Mouse (Mus musculus) limb, embryonic 12.5 days (tissue): ENCODE data around the gene Slc10a7. TPM values are rescaled to one million over a fixed set of nuclear protein-coding genes. Genes with fewer than 3 reads are reported as not detected.

Experiments used
- ATAC-seq: fragments of 200-750 bp; cut with Nextera tagmentation; 2 replicates; pipeline ENCODE4 v1.8.0; 2017; ENCODE audit warnings: low read depth, moderate TSS enrichment; ENCODE audit not compliant: insufficient number of reproducible peaks, insufficient read depth, low FRiP score, low TSS enrichment
- H3K27ac ChIP-seq: fragments of 300-500 bp; sonication (generic); 2 replicates; pipeline ENCODE4 v1.5.1; 2016; ENCODE audit warnings: mild to moderate bottlenecking, moderate library complexity
- H3K27me3 ChIP-seq: fragments of 300-500 bp; sonication (generic); 2 replicates; pipeline ENCODE4 v1.6.1; 2016; ENCODE audit warnings: mild to moderate bottlenecking, moderate library complexity
- H3K36me3 ChIP-seq: fragments of 300-500 bp; sonication (generic); 2 replicates; pipeline ENCODE4 v1.6.1; 2016; ENCODE audit warnings: mild to moderate bottlenecking, moderate library complexity
- H3K4me1 ChIP-seq: fragments of 300-500 bp; sonication (generic); replicated peaks from 2 replicates; pipeline ENCODE4 v1.6.1; 2016
- H3K4me2 ChIP-seq: fragments of 300-500 bp; sonication (generic); 2 replicates; pipeline ENCODE4 v1.6.1; 2016; ENCODE audit warnings: mild to moderate bottlenecking, moderate library complexity
- H3K4me3 ChIP-seq: fragments of 300-500 bp; sonication (generic); replicated peaks from 2 replicates; pipeline ENCODE4 v1.5.1; 2016; ENCODE audit warnings: mild to moderate bottlenecking
- H3K9ac ChIP-seq: fragments of 300-500 bp; sonication (generic); replicated peaks from 2 replicates; pipeline ENCODE4 v1.6.1; 2016; ENCODE audit warnings: mild to moderate bottlenecking, moderate library complexity
- H3K9me3 ChIP-seq: fragments of 300-500 bp; sonication (generic); 2 replicates; pipeline ENCODE4 v1.6.1; 2016; ENCODE audit warnings: mild to moderate bottlenecking, moderate library complexity
- WGBS: fragments of 180-500 bp; shearing (Covaris S2); methylation state at CpG from one replicate; pipeline ENCODE4 v1.1.7; 2016; 5-methylcytosine and 5-hydroxymethylcytosine counted together
- polyA plus RNA-seq: library from polyadenylated mRNA; unstranded; fragments of >200 nt; fragmentation: Nextera tagmentation; extraction: Ambion mirVana; gene quantifications from 2 replicates; pipeline ENCODE4 v1.2.1, GENCODE M21; 2016

Gene Slc10a7
- polyA plus RNA-seq, 1 experiment from 2014 or later: 17.5 TPM

DNA sequence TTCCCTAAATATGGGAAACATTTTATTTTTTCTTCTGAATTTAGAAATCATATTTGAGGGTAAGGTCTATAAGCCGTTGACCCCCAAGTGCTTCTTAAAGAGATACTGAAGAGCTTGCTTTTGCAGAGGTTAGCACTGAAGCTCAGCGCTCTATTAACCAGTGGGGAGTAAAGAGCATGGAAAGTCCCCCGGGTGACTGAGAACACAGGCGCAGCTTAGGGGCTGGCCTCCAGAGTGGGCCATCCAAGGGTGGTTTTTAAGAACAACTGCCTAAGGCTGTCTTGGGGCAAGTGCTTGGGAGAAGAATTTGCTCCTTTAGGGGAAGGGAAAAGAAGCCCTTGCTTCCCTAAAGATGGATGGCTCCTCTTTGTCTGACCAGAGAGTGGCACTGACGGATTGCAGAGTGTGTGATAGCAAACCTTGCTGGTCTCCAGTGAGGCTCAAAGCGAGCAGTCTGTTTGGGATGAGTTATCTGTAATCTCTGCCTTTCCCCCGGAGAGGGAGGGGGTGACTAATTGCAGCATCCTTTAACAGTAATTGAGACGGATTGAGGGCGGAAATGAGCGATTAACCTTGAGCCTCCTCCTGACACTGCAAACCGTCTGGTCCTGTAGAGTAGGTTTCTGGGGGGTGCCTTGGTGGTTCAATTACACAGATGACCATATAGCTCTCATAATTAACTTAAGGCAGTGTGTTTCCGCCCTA lies 115.7 kb downstream of the Slc10a7 start:
- H3K27me3 ChIP-seq: no peaks in the 10 kb centered on the region
- H3K4me3 ChIP-seq: no peak overlapping the region
- peaks cover 11% of the 10 kb centered on the region for H3K4me1 ChIP-seq
- H3K4me2 ChIP-seq: no peak overlapping the region
- no peaks in the 10 kb centered on the region for H3K9me3 ChIP-seq
- no peak overlapping the region for H3K9ac ChIP-seq
- WGBS: 17% methylated on average over 12 of the region's 12 CpGs
- ATAC-seq: no peak
- H3K36me3 ChIP-seq: no peaks in the 10 kb centered on the region
- no peak overlapping the region for H3K27ac ChIP-seq

DNA sequence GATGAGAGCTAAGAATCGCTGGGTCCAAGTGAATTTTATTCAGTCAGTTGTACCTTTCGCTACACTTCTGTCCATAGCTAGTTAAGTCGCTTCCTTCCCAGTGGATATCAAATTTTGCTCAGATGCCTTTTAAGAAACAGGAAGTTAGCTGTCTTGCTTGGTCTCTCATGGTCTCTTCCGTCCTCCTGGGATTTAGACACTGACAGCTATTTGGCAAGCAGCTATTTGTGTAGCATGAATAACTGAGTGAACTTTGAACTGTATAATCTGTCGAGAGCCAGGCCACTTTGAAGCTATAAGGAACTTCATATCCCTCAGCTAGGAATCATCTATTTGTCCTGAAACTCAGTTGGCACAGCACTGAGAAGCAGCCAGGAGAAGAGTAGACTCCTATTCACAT lies 117.5 kb downstream of the Slc10a7 start:
- Histone ChIP-seq H3K27ac (no peak overlapping the region), H3K9me3 (no peaks in the 10 kb centered on the region), H3K4me1 (peaks cover 17% of the 10 kb centered on the region), H3K4me3 (no peak overlapping the region), H3K9ac (no peak overlapping the region), H3K4me2 (no peak overlapping the region), H3K27me3 (no peaks in the 10 kb centered on the region), H3K36me3 (no peaks in the 10 kb centered on the region)
- no peak for ATAC-seq
- WGBS: 78% methylated on average over 5 of the region's 5 CpGs

DNA sequence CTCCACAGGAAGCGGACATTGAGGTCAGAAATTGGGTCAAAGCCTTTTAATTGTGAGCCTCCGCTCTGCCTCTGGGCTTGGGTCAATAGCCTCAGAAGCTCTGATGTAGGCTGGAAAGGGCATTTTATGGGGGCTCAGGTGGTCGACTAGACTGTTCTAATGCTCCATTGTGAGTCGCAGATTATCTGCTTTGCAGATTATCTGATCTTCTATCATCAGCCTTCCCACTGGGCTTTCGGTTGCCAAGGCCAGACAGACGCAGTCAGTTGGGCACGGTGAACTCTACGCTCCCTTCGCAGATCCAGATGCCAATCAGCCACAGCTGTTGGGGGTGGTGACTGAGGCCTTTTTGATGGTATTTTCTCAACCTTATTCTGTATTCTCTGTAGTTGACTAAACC lies 118.6 kb downstream of the Slc10a7 start:
- Histone ChIP-seq H3K27me3 (no peaks in the 10 kb centered on the region), H3K9ac (no peak overlapping the region), H3K36me3 (no peaks in the 10 kb centered on the region), H3K4me1 (peaks cover 17% of the 10 kb centered on the region), H3K27ac (no peak overlapping the region), H3K9me3 (no peaks in the 10 kb centered on the region), H3K4me3 (no peak overlapping the region), H3K4me2 (no peak overlapping the region)
- no peak for ATAC-seq
- WGBS: 74% methylated on average over 9 of the region's 9 CpGs

DNA sequence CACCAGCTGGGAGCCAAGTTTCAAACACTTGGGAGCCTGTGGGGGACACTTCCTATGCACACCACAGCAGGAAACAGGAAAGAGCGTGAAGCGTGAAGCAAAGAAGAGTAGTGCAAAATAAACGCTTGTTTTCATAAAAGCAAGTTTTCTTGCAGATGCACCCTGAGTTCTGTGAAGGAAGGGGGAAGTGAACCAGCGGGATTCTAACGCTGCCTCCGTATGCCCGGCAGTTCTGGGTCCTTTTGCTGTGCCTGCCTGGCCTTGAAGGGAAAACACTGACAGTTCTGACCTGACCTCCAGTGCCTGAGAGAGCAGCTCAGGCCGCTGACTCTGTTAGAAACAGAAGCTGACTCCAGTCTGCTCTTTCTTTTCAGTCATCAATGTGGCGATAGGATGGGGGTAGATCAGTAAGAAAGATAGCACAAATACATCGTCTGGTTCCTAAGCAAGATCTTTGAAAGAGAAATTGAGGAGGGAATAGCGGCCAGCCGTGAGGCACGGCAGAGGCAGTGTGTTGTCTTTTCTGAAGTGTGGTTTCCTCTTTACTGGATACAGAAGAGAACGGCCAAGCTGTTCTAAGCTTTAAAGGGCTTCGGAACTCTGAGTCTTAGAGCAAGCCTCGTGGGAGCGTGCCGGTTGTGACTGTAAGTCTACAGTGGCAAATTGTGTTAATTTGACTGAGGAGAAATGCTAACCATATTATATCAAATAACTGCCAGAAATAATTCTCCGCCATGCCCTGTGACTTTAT lies 121.4 kb downstream of the Slc10a7 start:
- no peak for ATAC-seq
- Histone ChIP-seq H3K27me3 (no peaks in the 10 kb centered on the region), H3K36me3 (no peaks in the 10 kb centered on the region), H3K27ac (no peak overlapping the region), H3K4me2 (no peak overlapping the region), H3K9ac (no peak overlapping the region), H3K9me3 (no peaks in the 10 kb centered on the region), H3K4me1 (peaks cover 20% of the 10 kb centered on the region), H3K4me3 (no peak overlapping the region)
- WGBS: 68% methylated on average over 19 of the region's 19 CpGs

GRCm38 (mm10) chr8:78633012-78633411 lies 123.9 kb downstream of the Slc10a7 start:
- no peak overlapping the region for H3K9ac ChIP-seq
- ATAC-seq: no peak
- H3K36me3 ChIP-seq: no peaks in the 10 kb centered on the region
- peaks cover 20% of the 10 kb centered on the region for H3K4me1 ChIP-seq
- H3K27me3 ChIP-seq: no peaks in the 10 kb centered on the region
- WGBS: 66% methylated on average over 12 of the region's 12 CpGs
- no peak overlapping the region for H3K4me2 ChIP-seq
- H3K4me3 ChIP-seq: no peak overlapping the region
- H3K9me3 ChIP-seq: no peaks in the 10 kb centered on the region
- H3K27ac ChIP-seq: no peak overlapping the region

- no peaks in the 10 kb centered on the region for H3K36me3 ChIP-seq
- no peak for ATAC-seq
- no peaks in the 10 kb centered on the region for H3K9me3 ChIP-seq
- no peaks in the 10 kb centered on the region for H3K27me3 ChIP-seq
- no peak overlapping the region for H3K9ac ChIP-seq
- H3K4me1 ChIP-seq: peaks cover 20% of the 10 kb centered on the region
- 55% methylated on average over 3 of the region's 3 CpGs for WGBS
- no peak overlapping the region for H3K4me3 ChIP-seq
- H3K4me2 ChIP-seq: no peak overlapping the region
- H3K27ac ChIP-seq: no peak overlapping the region
Observed at GRCm38 (mm10) chr8:78634018-78634417, 124.9 kb downstream of the Slc10a7 start.

DNA sequence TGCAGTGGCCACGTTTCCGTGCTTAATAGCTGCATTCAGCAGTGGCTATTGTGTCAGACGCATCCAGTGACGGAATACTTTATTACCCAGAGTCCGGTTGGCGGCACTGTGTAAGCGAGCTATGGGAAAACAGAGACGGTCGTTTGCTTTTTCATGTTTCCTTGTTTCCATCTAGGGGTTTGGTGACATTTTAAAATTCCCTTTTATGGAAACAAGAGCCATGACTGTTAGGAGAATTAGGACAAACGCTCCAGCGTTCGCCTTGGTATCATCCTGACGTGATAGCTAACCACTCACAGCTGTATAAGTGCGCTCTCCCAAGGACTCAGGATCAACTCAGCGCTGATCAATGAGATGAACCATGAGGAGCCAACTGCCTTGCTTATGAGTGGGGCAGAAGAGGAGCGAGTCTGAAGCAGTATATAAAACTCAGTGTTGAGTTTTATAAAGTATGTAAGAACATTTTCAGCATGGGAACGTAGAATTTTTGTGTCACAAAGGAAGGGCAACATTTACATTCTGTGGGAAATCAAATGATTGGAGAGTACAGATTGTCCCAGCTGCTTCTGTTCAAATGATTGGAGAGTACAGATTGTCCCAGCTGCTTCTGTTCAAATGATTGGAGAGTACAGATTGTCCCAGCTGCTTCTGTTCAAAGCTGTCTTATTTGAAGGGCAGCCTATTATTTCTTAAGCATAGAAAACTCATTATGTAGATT lies 125.5 kb downstream of the Slc10a7 start:
- no peak overlapping the region for H3K9ac ChIP-seq
- no peaks in the 10 kb centered on the region for H3K36me3 ChIP-seq
- no peak overlapping the region for H3K4me2 ChIP-seq
- no peak overlapping the region for H3K27ac ChIP-seq
- no peak overlapping the region for H3K4me3 ChIP-seq
- H3K4me1 ChIP-seq: peaks cover 20% of the 10 kb centered on the region
- ATAC-seq: no peak
- no peaks in the 10 kb centered on the region for H3K9me3 ChIP-seq
- 50% methylated on average over 17 of the region's 17 CpGs for WGBS
- H3K27me3 ChIP-seq: no peaks in the 10 kb centered on the region

DNA sequence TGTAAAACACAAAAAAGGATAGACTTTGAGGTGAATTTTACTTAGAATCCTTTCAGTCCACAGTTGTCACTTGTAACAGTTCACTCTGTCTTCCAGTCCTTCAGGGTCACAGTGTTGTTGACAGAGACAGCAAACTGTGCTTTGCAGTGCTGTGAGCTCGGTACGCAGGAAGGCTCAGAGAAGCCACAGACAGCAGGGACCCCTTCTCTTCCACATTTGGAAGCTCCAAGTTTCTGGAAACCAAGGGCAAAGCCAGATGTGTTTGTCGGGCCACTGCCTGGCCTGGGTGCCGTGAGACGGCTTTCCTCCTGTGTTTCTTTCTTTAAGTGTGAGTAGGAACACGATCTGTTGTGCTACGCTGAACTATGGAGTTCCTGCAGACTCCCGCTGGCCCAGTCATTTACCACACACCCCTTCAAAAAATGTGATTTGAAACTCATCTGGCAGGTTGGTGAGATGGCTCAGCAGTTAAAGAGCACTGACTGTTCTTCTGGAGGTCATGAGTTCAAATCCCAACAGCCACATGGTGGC lies 126.2 kb downstream of the Slc10a7 start:
- Histone ChIP-seq H3K4me2 (no peak overlapping the region), H3K27ac (0 out of 2 replicates have a peak overlapping the region, but pooled peaks have one; percentile 20), H3K9ac (no peak overlapping the region), H3K9me3 (no peaks in the 10 kb centered on the region), H3K36me3 (no peaks in the 10 kb centered on the region), H3K27me3 (no peaks in the 10 kb centered on the region), H3K4me3 (no peak overlapping the region), H3K4me1 (peaks cover 16% of the 10 kb centered on the region)
- 66% methylated on average over 8 of the region's 8 CpGs for WGBS
- no peak for ATAC-seq

DNA sequence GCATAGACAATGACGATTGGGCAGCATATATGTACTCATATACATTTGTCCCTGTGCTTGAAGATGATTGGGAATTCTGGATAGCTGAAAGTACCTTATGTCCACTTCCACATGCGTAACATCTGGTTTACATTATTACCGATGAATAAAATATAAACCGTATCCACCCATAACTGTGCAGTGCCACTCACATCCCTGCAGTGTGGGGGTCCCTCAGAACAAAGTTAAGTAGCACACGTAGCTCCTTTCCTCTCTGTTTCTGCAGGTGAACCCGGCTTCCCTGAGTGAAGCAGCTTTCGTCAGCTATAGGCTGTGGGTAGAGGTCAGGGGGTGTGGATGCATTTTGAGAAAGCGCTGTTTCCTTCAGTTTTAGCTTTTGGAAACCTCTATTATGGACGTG lies 132.8 kb downstream of the Slc10a7 start:
- Histone ChIP-seq H3K4me2 (no peak overlapping the region), H3K36me3 (no peaks in the 10 kb centered on the region), H3K9ac (no peak overlapping the region), H3K27ac (peak overlapping the region; percentile 41), H3K9me3 (peaks cover 5% of the 10 kb centered on the region; the same call in 1 of the 2 replicates), H3K27me3 (no peaks in the 10 kb centered on the region), H3K4me1 (peaks cover 19% of the 10 kb centered on the region), H3K4me3 (no peak overlapping the region)
- 56% methylated on average over 9 of the region's 9 CpGs for WGBS
- ATAC-seq: no peak

- Histone ChIP-seq H3K27ac (peak overlapping the region; percentile 41), H3K9ac (no peak overlapping the region), H3K4me1 (peaks cover 20% of the 10 kb centered on the region), H3K4me3 (no peak overlapping the region), H3K27me3 (no peaks in the 10 kb centered on the region), H3K9me3 (peaks cover 5% of the 10 kb centered on the region; the same call in 1 of the 2 replicates), H3K36me3 (no peaks in the 10 kb centered on the region), H3K4me2 (no peak overlapping the region)
- no peak for ATAC-seq
- WGBS: 47% methylated on average over 5 of the region's 5 CpGs
Observed at GRCm38 (mm10) chr8:78642376-78642775, 133.2 kb downstream of the Slc10a7 start.

DNA sequence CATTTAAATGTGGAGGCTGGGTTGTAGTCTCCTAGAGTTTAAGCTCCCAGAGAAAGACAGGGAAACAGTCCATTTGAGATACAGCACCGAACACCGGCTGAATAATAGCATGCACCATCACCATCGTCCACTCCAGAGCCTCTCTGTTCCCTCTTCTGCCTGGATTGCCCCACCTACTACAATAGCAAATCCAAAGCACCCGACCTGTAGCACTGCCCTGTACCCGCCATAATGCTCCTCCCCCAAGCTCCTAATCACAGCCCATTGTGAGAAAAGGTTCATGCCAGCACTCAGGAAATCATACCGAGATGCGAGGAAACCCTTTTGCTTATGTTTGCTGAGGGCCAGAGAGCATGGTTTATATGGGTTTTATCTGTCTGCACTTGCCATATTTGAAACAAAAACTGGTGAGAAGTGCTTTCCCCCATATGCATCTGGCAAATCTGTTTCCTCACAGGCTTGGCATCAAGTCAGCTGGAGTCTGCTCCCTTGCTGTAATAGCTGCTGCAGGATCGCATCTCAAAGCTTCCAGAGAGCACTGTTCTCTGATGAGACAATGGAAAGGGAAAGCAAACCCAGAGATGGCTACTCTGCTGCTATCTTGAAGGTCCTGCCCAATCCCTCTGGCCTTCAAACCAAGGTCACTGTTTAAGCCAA lies 138.0 kb downstream of the Slc10a7 start:
- no peak overlapping the region for H3K9ac ChIP-seq
- H3K9me3 ChIP-seq: peaks cover 5% of the 10 kb centered on the region; the same call in 1 of the 2 replicates
- no peaks in the 10 kb centered on the region for H3K27me3 ChIP-seq
- ATAC-seq: no peak
- WGBS: 71% methylated on average over 8 of the region's 8 CpGs
- H3K4me1 ChIP-seq: peaks cover 13% of the 10 kb centered on the region
- H3K36me3 ChIP-seq: no peaks in the 10 kb centered on the region
- H3K4me2 ChIP-seq: no peak overlapping the region
- H3K27ac ChIP-seq: no peak overlapping the region
- no peak overlapping the region for H3K4me3 ChIP-seq
